Mouse (Mus musculus): ENCODE data around the gene Slc16a4. TPM values are rescaled to one million over a fixed set of nuclear protein-coding genes. Genes with fewer than 3 reads are reported as not detected.

The Slc16a4 gene
- polyA plus RNA-seq, 1 experiment from 2014 or later, result 2.6 TPM

- Histone ChIP-seq H3K27me3 (ENCODE audit: control insufficient read depth, insufficient read depth, low read depth, low read length) (no peaks in the 10 kb centered on the region), H3K9me3 (replicated peaks; ENCODE audit: control insufficient read depth, low read length, poor library complexity, severe bottlenecking) (no peaks in the 10 kb centered on the region), H3K27ac (ENCODE audit: low read length) (no peak overlapping the region), H3K4me3 (ENCODE audit: low read depth, low read length) (no peak overlapping the region), H3K4me2 (ENCODE audit: low read length) (no peak overlapping the region), H3K36me3 (ENCODE audit: control insufficient read depth, insufficient read depth, low read length) (no peaks in the 10 kb centered on the region), H3K4me1 (ENCODE audit: control insufficient read depth, insufficient read depth, low read length) (no peaks in the 10 kb centered on the region), H3K9ac (ENCODE audit: low read depth, low read length) (no peak overlapping the region)
- 58% methylated on average over 3 of the region's 3 CpGs for WGBS
- ATAC-seq, result 0 out of 2 replicates have a peak, but pooled peaks have one; percentile 42
Observed at GRCm38 (mm10) chr3:107345033-107345725, 54.1 kb downstream of the Slc16a4 start.

GRCm38 (mm10) chr3:107349006-107349405 lies 58.0 kb downstream of the Slc16a4 start:
- H3K4me1 ChIP-seq (ENCODE audit: control insufficient read depth, insufficient read depth, low read length), result no peaks in the 10 kb centered on the region
- WGBS, result 80% methylated on average over 3 of the region's 3 CpGs
- H3K9me3 ChIP-seq (replicated peaks; ENCODE audit: control insufficient read depth, low read length, poor library complexity, severe bottlenecking), result no peaks in the 10 kb centered on the region
- H3K36me3 ChIP-seq (ENCODE audit: control insufficient read depth, insufficient read depth, low read length), result no peaks in the 10 kb centered on the region
- no peak for ATAC-seq
- H3K27me3 ChIP-seq (ENCODE audit: control insufficient read depth, insufficient read depth, low read depth, low read length), result no peaks in the 10 kb centered on the region
- H3K4me3 ChIP-seq (ENCODE audit: low read depth, low read length), result no peak overlapping the region
- no peak overlapping the region for H3K27ac ChIP-seq (ENCODE audit: low read length)
- no peak overlapping the region for H3K9ac ChIP-seq (ENCODE audit: low read depth, low read length)
- H3K4me2 ChIP-seq (ENCODE audit: low read length), result no peak overlapping the region

GRCm38 (mm10) chr3:107351706-107352105 lies 60.7 kb downstream of the Slc16a4 start:
- Histone ChIP-seq H3K36me3 (ENCODE audit: control insufficient read depth, insufficient read depth, low read length) (no peaks in the 10 kb centered on the region), H3K27ac (ENCODE audit: low read length) (no peak overlapping the region), H3K4me3 (ENCODE audit: low read depth, low read length) (no peak overlapping the region), H3K27me3 (ENCODE audit: control insufficient read depth, insufficient read depth, low read depth, low read length) (no peaks in the 10 kb centered on the region), H3K9me3 (replicated peaks; ENCODE audit: control insufficient read depth, low read length, poor library complexity, severe bottlenecking) (no peaks in the 10 kb centered on the region), H3K4me1 (ENCODE audit: control insufficient read depth, insufficient read depth, low read length) (no peaks in the 10 kb centered on the region), H3K9ac (ENCODE audit: low read depth, low read length) (no peak overlapping the region), H3K4me2 (ENCODE audit: low read length) (no peak overlapping the region)
- no peak for ATAC-seq
- WGBS, result 68% methylated on average over 3 of the region's 3 CpGs

- no peak overlapping the region for H3K9ac ChIP-seq (ENCODE audit: low read depth, low read length)
- WGBS, result 91% methylated on average over 5 of the region's 6 CpGs
Observed at GRCm38 (mm10) chr3:107355618-107356260, 64.7 kb downstream of the Slc16a4 start.

GRCm38 (mm10) chr3:107356964-107357441 lies 66.0 kb downstream of the Slc16a4 start:
- Histone ChIP-seq H3K4me3 (ENCODE audit: low read depth, low read length) (no peak overlapping the region), H3K4me2 (ENCODE audit: low read length) (peak overlapping the region; percentile 30), H3K9ac (ENCODE audit: low read depth, low read length) (0 out of 2 replicates have a peak overlapping the region, but pooled peaks have one; percentile 18), H3K36me3 (ENCODE audit: control insufficient read depth, insufficient read depth, low read length) (no peaks in the 10 kb centered on the region), H3K27me3 (ENCODE audit: control insufficient read depth, insufficient read depth, low read depth, low read length) (no peaks in the 10 kb centered on the region), H3K4me1 (ENCODE audit: control insufficient read depth, insufficient read depth, low read length) (no peaks in the 10 kb centered on the region; the same call in 1 of the 2 replicates), H3K9me3 (replicated peaks; ENCODE audit: control insufficient read depth, low read length, poor library complexity, severe bottlenecking) (no peaks in the 10 kb centered on the region), H3K27ac (ENCODE audit: low read length) (no peak overlapping the region)
- peak; percentile 96 for ATAC-seq
- WGBS, result under 1% methylated on average over 11 of the region's 11 CpGs

More at GRCm38 (mm10) chr3:107355618-107356260, 64.7 kb downstream of the Slc16a4 start:
- Histone ChIP-seq H3K4me1 (ENCODE audit: control insufficient read depth, insufficient read depth, low read length) (no peaks in the 10 kb centered on the region; the same call in 1 of the 2 replicates), H3K9me3 (replicated peaks; ENCODE audit: control insufficient read depth, low read length, poor library complexity, severe bottlenecking) (no peaks in the 10 kb centered on the region), H3K4me2 (ENCODE audit: low read length) (no peak overlapping the region), H3K4me3 (ENCODE audit: low read depth, low read length) (no peak overlapping the region), H3K36me3 (ENCODE audit: control insufficient read depth, insufficient read depth, low read length) (no peaks in the 10 kb centered on the region), H3K27ac (ENCODE audit: low read length) (no peak overlapping the region), H3K27me3 (ENCODE audit: control insufficient read depth, insufficient read depth, low read depth, low read length) (no peaks in the 10 kb centered on the region)
- no peak for ATAC-seq

- Histone ChIP-seq H3K9me3 (replicated peaks; ENCODE audit: control insufficient read depth, low read length, poor library complexity, severe bottlenecking) (no peaks in the 10 kb centered on the region), H3K4me3 (ENCODE audit: low read depth, low read length) (no peak overlapping the region), H3K27ac (ENCODE audit: low read length) (no peak overlapping the region), H3K9ac (ENCODE audit: low read depth, low read length) (no peak overlapping the region), H3K4me2 (ENCODE audit: low read length) (no peak overlapping the region), H3K4me1 (ENCODE audit: control insufficient read depth, insufficient read depth, low read length) (no peaks in the 10 kb centered on the region; the same call in 1 of the 2 replicates), H3K27me3 (ENCODE audit: control insufficient read depth, insufficient read depth, low read depth, low read length) (no peaks in the 10 kb centered on the region), H3K36me3 (ENCODE audit: control insufficient read depth, insufficient read depth, low read length) (no peaks in the 10 kb centered on the region)
- ATAC-seq, result peak; percentile 41
- WGBS, result 73% methylated on average over 3 of the region's 3 CpGs
Observed at GRCm38 (mm10) chr3:107357700-107358234, 66.7 kb downstream of the Slc16a4 start.

- Histone ChIP-seq H3K4me2 (ENCODE audit: low read length) (no peak overlapping the region), H3K36me3 (ENCODE audit: control insufficient read depth, insufficient read depth, low read length) (no peaks in the 10 kb centered on the region), H3K9me3 (replicated peaks; ENCODE audit: control insufficient read depth, low read length, poor library complexity, severe bottlenecking) (no peaks in the 10 kb centered on the region), H3K4me1 (ENCODE audit: control insufficient read depth, insufficient read depth, low read length) (no peaks in the 10 kb centered on the region; the same call in 1 of the 2 replicates), H3K4me3 (ENCODE audit: low read depth, low read length) (no peak overlapping the region), H3K27me3 (ENCODE audit: control insufficient read depth, insufficient read depth, low read depth, low read length) (no peaks in the 10 kb centered on the region), H3K9ac (ENCODE audit: low read depth, low read length) (no peak overlapping the region), H3K27ac (ENCODE audit: low read length) (no peak overlapping the region)
- WGBS, result 75% methylated on average over 4 of the region's 4 CpGs
- ATAC-seq, result no peak
Observed at GRCm38 (mm10) chr3:107360341-107360740, 69.3 kb downstream of the Slc16a4 start.
